Mouse (Mus musculus): ENCODE results near the gene Fars2. TPM values are rescaled to one million over a fixed set of nuclear protein-coding genes. Genes with fewer than 3 reads are reported as not detected.

The Fars2 gene
- polyA plus RNA-seq, 1 experiment = 34.9 TPM

DNA sequence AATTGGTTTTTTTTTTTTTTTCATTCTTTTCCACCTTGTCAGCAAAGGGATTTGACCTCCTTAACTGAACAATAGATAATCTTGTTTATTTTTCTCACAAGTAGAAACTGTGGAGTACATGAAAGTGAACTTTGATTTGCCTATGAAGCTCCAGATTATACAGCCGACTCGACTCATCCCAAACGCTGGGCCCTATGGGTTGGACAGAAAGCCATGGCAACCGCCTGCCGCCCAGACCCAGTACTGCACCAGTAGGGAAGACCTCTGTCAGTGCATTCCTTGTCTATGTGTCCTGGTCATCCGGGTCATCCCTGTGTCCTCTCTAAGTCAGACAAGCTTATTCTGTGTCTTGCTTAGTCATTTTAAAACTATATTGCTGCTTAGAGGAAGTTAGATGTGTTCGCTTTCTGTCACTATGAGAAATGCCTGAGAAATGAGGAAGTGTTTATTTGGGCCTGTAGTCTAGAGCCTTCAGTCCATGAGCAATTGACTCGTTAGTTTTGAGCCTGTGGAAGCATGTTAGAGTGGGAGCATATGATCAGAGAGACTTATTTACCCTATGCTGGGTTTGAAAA is 416.8 kb downstream of the Fars2 start:
- TF ChIP-seq POLR2A (IDR thresholded peaks at IDR 0.05; ENCODE audit: borderline replicate concordance, extremely low read depth, low read depth, low read length) (no peak), CTCF (IDR thresholded peaks at IDR 0.05; ENCODE audit: insufficient read depth, low read length) (no peak)
- Histone ChIP-seq H3K4me3 (replicated peaks; ENCODE audit: extremely low read depth, low read depth, low read length) (no peak overlapping the region), H3K4me1 (ENCODE audit: control insufficient read depth, insufficient read depth, low read length) (no peaks in the 10 kb centered on the region)
- 70% methylated on average over 8 of the region's 8 CpGs for WGBS
- DNase-seq = no peak

DNA sequence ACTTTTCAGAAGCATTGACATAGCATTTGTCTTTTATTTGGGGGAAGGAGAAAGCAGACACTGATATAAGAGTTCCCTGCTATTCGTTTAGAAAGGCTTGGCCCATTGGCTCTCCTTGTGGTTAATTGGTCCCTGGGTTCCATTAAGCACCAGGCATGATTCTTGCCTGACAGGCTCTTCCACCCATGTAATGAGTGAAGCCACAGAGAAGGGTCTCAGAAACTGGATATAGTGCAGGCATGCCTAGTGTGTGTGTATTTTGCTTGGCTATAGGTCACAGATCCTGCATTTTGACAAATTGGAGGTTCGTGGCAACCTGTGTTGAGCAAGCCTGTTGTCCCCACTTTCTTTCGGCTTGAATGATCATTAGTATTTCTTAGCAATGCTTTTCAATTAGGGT is 420.4 kb downstream of the Fars2 start:
- no peaks in the 10 kb centered on the region for H3K4me1 ChIP-seq (ENCODE audit: control insufficient read depth, insufficient read depth, low read length)
- no peak for DNase-seq
- TF ChIP-seq CTCF (IDR thresholded peaks at IDR 0.05; ENCODE audit: insufficient read depth, low read length) (no peak), POLR2A (IDR thresholded peaks at IDR 0.05; ENCODE audit: borderline replicate concordance, extremely low read depth, low read depth, low read length) (no peak)
- 85% methylated on average over 3 of the region's 3 CpGs for whole genome bisulfite sequencing
- no peak overlapping the region for H3K4me3 ChIP-seq (replicated peaks; ENCODE audit: extremely low read depth, low read depth, low read length)

DNA sequence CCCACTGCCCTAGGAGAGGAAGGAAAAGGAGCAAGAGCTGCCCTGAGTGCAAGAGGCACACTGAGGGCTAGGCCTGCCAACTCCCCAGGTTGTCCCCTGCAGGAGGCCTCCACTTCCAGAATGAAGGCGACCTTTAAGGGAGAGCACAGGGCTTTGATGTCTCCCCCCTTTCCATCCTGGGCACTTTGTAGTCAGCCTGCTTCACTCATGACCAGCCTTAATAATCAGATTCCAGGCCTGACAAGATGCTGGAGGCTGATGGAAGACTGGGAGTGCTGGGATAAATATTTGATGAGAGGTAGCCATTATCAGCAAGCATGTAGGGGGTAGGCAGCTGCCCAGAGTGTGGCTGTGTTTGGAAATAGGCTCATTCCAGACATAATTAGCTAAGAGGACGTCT is 421.2 kb downstream of the Fars2 start:
- TF ChIP-seq CTCF (IDR thresholded peaks at IDR 0.05; ENCODE audit: insufficient read depth, low read length) (no peak), POLR2A (IDR thresholded peaks at IDR 0.05; ENCODE audit: borderline replicate concordance, extremely low read depth, low read depth, low read length) (no peak)
- H3K4me3 ChIP-seq (replicated peaks; ENCODE audit: extremely low read depth, low read depth, low read length) = no peak overlapping the region
- WGBS = 86% methylated on average over 2 of the region's 2 CpGs
- H3K4me1 ChIP-seq (ENCODE audit: control insufficient read depth, insufficient read depth, low read length) = no peaks in the 10 kb centered on the region
- DNase-seq = no peak

GRCm38 (mm10) chr13:36540231-36540630 is 423.0 kb downstream of the Fars2 start:
- TF ChIP-seq CTCF (IDR thresholded peaks at IDR 0.05; ENCODE audit: insufficient read depth, low read length) (no peak), POLR2A (IDR thresholded peaks at IDR 0.05; ENCODE audit: borderline replicate concordance, extremely low read depth, low read depth, low read length) (no peak)
- no peaks in the 10 kb centered on the region for H3K4me1 ChIP-seq (ENCODE audit: control insufficient read depth, insufficient read depth, low read length)
- WGBS = 62% methylated on average over 10 of the region's 10 CpGs
- DNase-seq = no peak
- no peak overlapping the region for H3K4me3 ChIP-seq (replicated peaks; ENCODE audit: extremely low read depth, low read depth, low read length)

- no peak for DNase-seq
- Histone ChIP-seq H3K4me3 (replicated peaks; ENCODE audit: extremely low read depth, low read depth, low read length) (no peak overlapping the region), H3K4me1 (ENCODE audit: control insufficient read depth, insufficient read depth, low read length) (no peaks in the 10 kb centered on the region)
- WGBS = 64% methylated on average over 2 of the region's 2 CpGs
- TF ChIP-seq POLR2A (IDR thresholded peaks at IDR 0.05; ENCODE audit: borderline replicate concordance, extremely low read depth, low read depth, low read length) = no peak
- no peak for TF ChIP-seq CTCF (IDR thresholded peaks at IDR 0.05; ENCODE audit: insufficient read depth, low read length)
Observed at GRCm38 (mm10) chr13:36541287-36541780, 424.1 kb downstream of the Fars2 start.

- no peak for TF ChIP-seq POLR2A (IDR thresholded peaks at IDR 0.05; ENCODE audit: borderline replicate concordance, extremely low read depth, low read depth, low read length)
- no peak for TF ChIP-seq CTCF (IDR thresholded peaks at IDR 0.05; ENCODE audit: insufficient read depth, low read length)
- Histone ChIP-seq H3K4me1 (ENCODE audit: control insufficient read depth, insufficient read depth, low read length) (no peaks in the 10 kb centered on the region), H3K4me3 (replicated peaks; ENCODE audit: extremely low read depth, low read depth, low read length) (no peak overlapping the region)
- 57% methylated on average over 6 of the region's 6 CpGs for WGBS
- no peak for DNase-seq
Observed at GRCm38 (mm10) chr13:36550694-36551093, 433.5 kb downstream of the Fars2 start.

- TF ChIP-seq CTCF (IDR thresholded peaks at IDR 0.05; ENCODE audit: insufficient read depth, low read length) (no peak), POLR2A (IDR thresholded peaks at IDR 0.05; ENCODE audit: borderline replicate concordance, extremely low read depth, low read depth, low read length) (no peak)
- DNase-seq = no peak
- WGBS = 71% methylated on average over 3 of the region's 3 CpGs
Observed at GRCm38 (mm10) chr13:36552522-36553246, 435.5 kb downstream of the Fars2 start.

GRCm38 (mm10) chr13:36553247-36553642 is 436.0 kb downstream of the Fars2 start:
- H3K4me3 ChIP-seq (replicated peaks; ENCODE audit: extremely low read depth, low read depth, low read length) = no peak overlapping the region
- 68% methylated on average over 5 of the region's 5 CpGs for WGBS
- H3K4me1 ChIP-seq (ENCODE audit: control insufficient read depth, insufficient read depth, low read length) = no peaks in the 10 kb centered on the region
- no peak for DNase-seq
- TF ChIP-seq POLR2A (IDR thresholded peaks at IDR 0.05; ENCODE audit: borderline replicate concordance, extremely low read depth, low read depth, low read length) = no peak

More at GRCm38 (mm10) chr13:36552522-36553246, 435.5 kb downstream of the Fars2 start:
- Histone ChIP-seq H3K4me1 (ENCODE audit: control insufficient read depth, insufficient read depth, low read length) (no peaks in the 10 kb centered on the region), H3K4me3 (replicated peaks; ENCODE audit: extremely low read depth, low read depth, low read length) (no peak overlapping the region)

DNA sequence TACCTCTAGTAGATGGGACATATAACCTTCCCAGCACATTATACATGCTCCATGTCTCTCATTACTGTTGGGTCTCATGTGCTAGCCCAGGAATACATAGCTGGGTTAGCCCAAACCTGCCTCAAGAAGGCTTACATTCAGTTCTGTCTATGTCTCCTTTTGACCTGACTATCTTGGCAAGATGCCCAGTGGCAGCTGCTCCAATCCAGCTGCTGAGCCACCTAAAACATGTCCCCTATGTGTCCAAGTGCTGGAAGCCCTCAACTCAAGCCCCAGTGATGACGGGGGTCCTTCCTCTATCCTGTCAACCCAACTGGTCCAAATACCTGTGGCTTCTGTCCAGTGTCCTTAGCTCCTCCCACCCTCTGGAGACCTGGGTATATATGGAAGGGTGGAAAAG is 437.5 kb downstream of the Fars2 start:
- TF ChIP-seq POLR2A (IDR thresholded peaks at IDR 0.05; ENCODE audit: borderline replicate concordance, extremely low read depth, low read depth, low read length) (no peak), CTCF (IDR thresholded peaks at IDR 0.05; ENCODE audit: insufficient read depth, low read length) (no peak)
- WGBS = 65% methylated on average over 1 of the region's 1 CpGs

More for the DNA sequence above, 437.5 kb downstream of the Fars2 start:
- Histone ChIP-seq H3K4me1 (ENCODE audit: control insufficient read depth, insufficient read depth, low read length) (no peaks in the 10 kb centered on the region), H3K4me3 (replicated peaks; ENCODE audit: extremely low read depth, low read depth, low read length) (no peak overlapping the region)
- DNase-seq = no peak
